Mouse (Mus musculus) hindbrain, embryonic 11.5 days (tissue): ENCODE measurements around the gene Slc15a1. TPM values are rescaled to one million over a fixed set of nuclear protein-coding genes. Genes with fewer than 3 reads are reported as not detected.
A peak's percentile ranks its signal among the peaks of the same experiment; 100 is the strongest.

ENCODE experiments used
- ATAC-seq: fragments of 200-750 bp; cut with Nextera tagmentation; 2 replicates; pipeline ENCODE4 v1.8.0; 2017; ENCODE audit warnings: mild to moderate bottlenecking, moderate TSS enrichment, moderate library complexity; ENCODE audit not compliant: low FRiP score
- DNase-seq: peaks from one replicate; pipeline ENCODE4 v3.0.0-alpha.2; 2015; ENCODE audit warnings: low spot score
- H3K27ac ChIP-seq: fragments of 300-500 bp; sonication (generic); 2 replicates; pipeline ENCODE4 v1.5.1; 2014; ENCODE audit warnings: mild to moderate bottlenecking, low read depth, low read length
- H3K27me3 ChIP-seq: fragments of 300-500 bp; sonication (generic); 2 replicates; pipeline ENCODE4 v1.6.1; 2014; ENCODE audit warnings: mild to moderate bottlenecking, low read length, moderate library complexity, mixed read lengths; ENCODE audit not compliant: control insufficient read depth, insufficient read depth
- H3K36me3 ChIP-seq: fragments of 300-500 bp; sonication (generic); 2 replicates; pipeline ENCODE4 v1.6.1; 2014; ENCODE audit warnings: mild to moderate bottlenecking, low read length, moderate library complexity, mixed read lengths; ENCODE audit not compliant: control insufficient read depth, insufficient read depth
- H3K4me1 ChIP-seq: fragments of 300-500 bp; sonication (generic); replicated peaks from 2 replicates; pipeline ENCODE4 v1.6.1; 2014; ENCODE audit warnings: low read length, mixed read lengths; ENCODE audit not compliant: control insufficient read depth, insufficient read depth
- H3K4me2 ChIP-seq: fragments of 300-500 bp; sonication (generic); replicated peaks from 2 replicates; pipeline ENCODE4 v1.6.1; 2014; ENCODE audit warnings: mild to moderate bottlenecking, low read depth, low read length
- H3K4me3 ChIP-seq: fragments of 300-500 bp; sonication (generic); 2 replicates; pipeline ENCODE4 v1.5.1; 2014; ENCODE audit warnings: low read depth, low read length
- H3K9ac ChIP-seq: fragments of 300-500 bp; sonication (generic); 2 replicates; pipeline ENCODE4 v1.6.1; 2014; ENCODE audit warnings: low read depth, low read length
- H3K9me3 ChIP-seq: fragments of 300-500 bp; sonication (generic); 2 replicates; pipeline ENCODE4 v1.6.1; 2016; ENCODE audit warnings: low read length; ENCODE audit not compliant: control insufficient read depth
- WGBS: fragments of 180-500 bp; shearing (Covaris S2); extraction: QIAGEN DNeasy Blood & Tissue Kit; methylation state at CpG from one replicate; pipeline ENCODE4 v1.1.7; 2014; 5-methylcytosine and 5-hydroxymethylcytosine counted together
- polyA plus RNA-seq: library from polyadenylated mRNA; unstranded; fragments of >200 nt; fragmentation: Nextera tagmentation; extraction: Ambion mirVana; gene quantifications from 2 replicates; pipeline ENCODE4 v1.2.1, GENCODE M21; 2014

The Slc15a1 gene
- polyA plus RNA-seq = 0.15 and 0.36 TPM in 2 replicates

DNA sequence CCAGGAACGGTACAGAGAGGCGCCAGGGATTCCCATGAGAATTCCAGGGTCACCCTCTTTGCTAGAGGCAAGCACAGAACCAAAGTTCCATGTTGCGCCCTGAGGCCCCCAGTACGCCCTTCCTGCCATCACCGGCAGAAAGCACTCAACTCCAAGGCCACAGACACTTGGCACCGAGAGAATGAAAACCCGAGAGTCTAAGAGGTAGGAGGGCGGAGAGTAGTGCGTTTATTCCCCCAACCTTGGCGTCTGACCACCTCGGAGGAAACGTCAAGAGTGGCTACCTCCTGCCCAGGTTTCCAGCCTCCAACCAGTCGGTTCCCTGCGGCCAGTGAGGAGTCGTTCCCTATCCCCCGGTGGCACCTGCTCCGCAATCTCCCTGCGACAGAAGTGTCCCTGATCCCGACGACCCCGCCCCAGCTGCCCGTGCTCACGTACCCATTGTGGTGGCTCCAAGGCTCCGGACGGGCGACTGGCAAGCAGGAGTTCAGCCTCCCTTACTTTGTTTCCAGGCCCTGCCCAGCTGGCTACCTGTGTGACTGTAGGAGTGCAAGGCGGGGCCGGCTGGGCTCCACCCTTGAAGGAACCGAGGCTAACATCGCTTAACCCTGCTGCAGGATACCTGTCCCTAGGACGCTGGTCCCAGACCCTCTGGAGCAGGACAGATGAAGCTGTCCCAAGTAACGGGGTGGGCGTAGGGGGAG is at the start of gene Slc15a1:
Slc15a1 (minus strand) TSS at position 472 of the 704 bp plus-strand sequence.
- H3K9me3 ChIP-seq = no peaks in the 10 kb centered on the region
- peaks cover 21% of the 10 kb centered on the region for H3K27me3 ChIP-seq
- ATAC-seq (no peak), DNase-seq (peak; percentile 24)
- H3K4me1 ChIP-seq = 0 out of 2 replicates have a peak, but pooled peaks cover 2% of the 10 kb centered on the region
- 12% methylated on average over 33 of the region's 33 CpGs for WGBS
- H3K27ac ChIP-seq = no peak within 1 kb of the TSS
- H3K9ac ChIP-seq = no peak within 1 kb of the TSS
- no peaks in the 10 kb centered on the region for H3K36me3 ChIP-seq
- peak within 1 kb of the TSS; percentile 35 for H3K4me2 ChIP-seq
- H3K4me3 ChIP-seq = peak within 1 kb of the TSS; percentile 17

DNA sequence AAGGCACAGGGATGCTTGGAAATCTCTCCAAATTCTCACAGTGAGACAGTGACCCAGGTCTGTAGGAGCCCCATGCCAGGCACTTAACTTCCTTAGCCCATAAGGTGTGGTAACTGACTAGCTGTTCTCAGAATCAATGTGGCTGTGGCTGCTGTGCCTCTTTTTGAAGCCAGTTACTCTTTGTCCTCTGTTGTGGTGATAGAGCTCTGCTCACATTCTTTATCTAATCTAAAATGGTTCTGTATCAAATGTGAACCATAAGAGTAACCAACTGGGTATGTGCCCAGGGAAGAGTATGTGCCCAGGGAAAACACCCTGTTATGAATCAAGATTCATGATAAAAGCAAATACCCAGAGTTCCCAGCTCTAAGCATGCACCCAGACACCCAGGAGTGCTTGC is 48.7 kb upstream of the Slc15a1 start:
- Histone ChIP-seq H3K4me3 (no peak overlapping the region), H3K4me2 (no peak overlapping the region), H3K4me1 (no peaks in the 10 kb centered on the region), H3K36me3 (no peaks in the 10 kb centered on the region), H3K9ac (no peak overlapping the region), H3K9me3 (no peaks in the 10 kb centered on the region), H3K27me3 (no peaks in the 10 kb centered on the region), H3K27ac (no peak overlapping the region)
- DNase-seq (no peak), ATAC-seq (no peak)

DNA sequence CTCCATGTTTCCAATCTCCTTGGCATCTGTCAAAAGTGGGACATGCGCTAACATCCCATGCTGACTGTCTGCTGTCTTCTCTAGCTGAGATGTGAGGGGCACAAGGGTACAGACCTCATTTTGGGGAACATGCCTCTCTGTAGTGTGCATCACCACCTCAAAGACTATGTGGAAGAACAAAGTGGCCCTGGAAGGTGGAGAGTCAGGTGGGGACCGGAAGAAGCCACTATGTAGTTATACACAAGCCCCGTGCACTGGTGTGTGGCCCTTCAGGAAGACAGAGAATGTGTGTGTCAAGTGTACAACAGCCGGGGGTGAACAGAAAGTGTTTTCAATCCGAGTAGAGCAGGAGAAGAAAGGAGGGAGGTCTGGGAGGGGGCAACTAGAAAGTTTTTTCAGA is 47.5 kb upstream of the Slc15a1 start:
- WGBS = 74% methylated on average over 5 of the region's 5 CpGs
- no peaks in the 10 kb centered on the region for H3K9me3 ChIP-seq
- ATAC-seq = no peak

DNA sequence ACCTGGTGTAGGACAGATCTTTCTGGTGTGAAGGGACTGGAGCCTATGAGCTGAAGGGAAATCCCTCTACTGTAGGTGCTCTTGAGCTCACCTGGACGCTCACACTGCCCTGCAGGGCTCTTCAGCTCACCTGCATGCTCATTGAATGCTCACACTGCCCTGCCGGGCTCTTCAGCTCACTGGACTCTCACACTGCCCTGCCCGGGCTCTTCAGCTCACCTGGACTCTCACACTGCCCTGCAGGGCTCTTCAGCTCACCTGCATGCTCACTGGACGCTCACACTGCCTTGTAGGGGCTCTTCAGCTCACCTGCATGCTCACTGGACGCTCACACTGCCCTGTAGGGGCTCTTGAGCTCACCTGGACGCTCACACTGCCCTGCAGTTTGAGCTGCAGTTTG is 44.8 kb upstream of the Slc15a1 start:
- H3K4me3 ChIP-seq = no peak overlapping the region
- H3K9ac ChIP-seq = no peak overlapping the region
- DNase-seq (no peak), ATAC-seq (no peak)
- no peaks in the 10 kb centered on the region for H3K4me1 ChIP-seq
- no peak overlapping the region for H3K27ac ChIP-seq
- H3K9me3 ChIP-seq = no peaks in the 10 kb centered on the region
- no peaks in the 10 kb centered on the region for H3K36me3 ChIP-seq
- 82% methylated on average over 6 of the region's 6 CpGs for WGBS
- H3K4me2 ChIP-seq = no peak overlapping the region
- H3K27me3 ChIP-seq = no peaks in the 10 kb centered on the region

More for the DNA sequence above, 47.5 kb upstream of the Slc15a1 start:
- Histone ChIP-seq H3K27ac (no peak overlapping the region), H3K4me1 (no peaks in the 10 kb centered on the region), H3K27me3 (no peaks in the 10 kb centered on the region), H3K4me3 (no peak overlapping the region), H3K36me3 (no peaks in the 10 kb centered on the region), H3K4me2 (no peak overlapping the region), H3K9ac (no peak overlapping the region)
- no peak for DNase-seq

DNA sequence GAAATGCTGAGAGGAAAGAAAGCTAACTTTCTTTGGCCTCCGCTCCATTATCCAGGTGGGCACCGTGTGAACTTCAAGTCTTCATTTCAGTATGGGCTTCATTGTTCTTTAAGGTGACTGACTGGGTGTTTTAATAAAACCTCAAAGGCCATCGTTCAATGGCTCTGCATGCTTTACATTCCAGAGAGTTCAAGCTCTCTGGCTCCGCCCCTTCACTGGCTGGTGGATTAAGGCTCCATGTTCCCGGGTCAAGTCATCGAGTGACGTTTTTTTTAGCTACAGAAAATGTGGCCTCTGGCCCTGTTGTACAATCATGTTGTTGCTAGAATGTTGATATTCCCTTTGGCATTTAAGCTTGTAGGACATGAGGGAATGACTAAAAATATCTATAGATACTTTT is 42.7 kb upstream of the Slc15a1 start:
- Histone ChIP-seq H3K9ac (no peak overlapping the region), H3K4me2 (no peak overlapping the region), H3K4me1 (no peaks in the 10 kb centered on the region), H3K36me3 (no peaks in the 10 kb centered on the region), H3K9me3 (no peaks in the 10 kb centered on the region), H3K27ac (no peak overlapping the region), H3K27me3 (no peaks in the 10 kb centered on the region), H3K4me3 (no peak overlapping the region)
- peak; percentile 13 for DNase-seq
- ATAC-seq = no peak
- WGBS = 51% methylated on average over 7 of the region's 7 CpGs

DNA sequence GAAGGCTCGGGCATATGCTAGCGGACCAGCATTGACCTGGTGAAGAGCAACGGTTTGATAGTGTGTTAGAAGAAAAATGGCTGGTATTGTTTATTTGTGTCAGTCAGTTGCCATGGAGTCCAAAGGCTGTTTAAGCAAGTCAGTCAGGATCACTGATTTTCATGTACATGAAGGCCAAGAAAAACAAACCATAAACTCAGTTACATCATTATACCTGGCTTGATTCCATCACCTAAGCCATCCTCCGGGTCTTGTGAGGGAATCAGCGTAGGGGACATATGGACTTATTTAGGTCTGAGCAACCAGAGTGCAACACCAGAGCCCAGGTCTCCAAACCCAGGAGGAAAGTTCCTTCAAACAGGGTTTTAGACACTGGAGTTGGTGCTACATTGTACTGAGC is 41.6 kb upstream of the Slc15a1 start:
- Histone ChIP-seq H3K27ac (no peak overlapping the region), H3K4me1 (no peaks in the 10 kb centered on the region), H3K36me3 (no peaks in the 10 kb centered on the region), H3K4me3 (no peak overlapping the region), H3K4me2 (no peak overlapping the region), H3K27me3 (no peaks in the 10 kb centered on the region), H3K9ac (no peak overlapping the region), H3K9me3 (no peaks in the 10 kb centered on the region)
- ATAC-seq = no peak
- DNase-seq = no peak
- WGBS = 92% methylated on average over 5 of the region's 5 CpGs

DNA sequence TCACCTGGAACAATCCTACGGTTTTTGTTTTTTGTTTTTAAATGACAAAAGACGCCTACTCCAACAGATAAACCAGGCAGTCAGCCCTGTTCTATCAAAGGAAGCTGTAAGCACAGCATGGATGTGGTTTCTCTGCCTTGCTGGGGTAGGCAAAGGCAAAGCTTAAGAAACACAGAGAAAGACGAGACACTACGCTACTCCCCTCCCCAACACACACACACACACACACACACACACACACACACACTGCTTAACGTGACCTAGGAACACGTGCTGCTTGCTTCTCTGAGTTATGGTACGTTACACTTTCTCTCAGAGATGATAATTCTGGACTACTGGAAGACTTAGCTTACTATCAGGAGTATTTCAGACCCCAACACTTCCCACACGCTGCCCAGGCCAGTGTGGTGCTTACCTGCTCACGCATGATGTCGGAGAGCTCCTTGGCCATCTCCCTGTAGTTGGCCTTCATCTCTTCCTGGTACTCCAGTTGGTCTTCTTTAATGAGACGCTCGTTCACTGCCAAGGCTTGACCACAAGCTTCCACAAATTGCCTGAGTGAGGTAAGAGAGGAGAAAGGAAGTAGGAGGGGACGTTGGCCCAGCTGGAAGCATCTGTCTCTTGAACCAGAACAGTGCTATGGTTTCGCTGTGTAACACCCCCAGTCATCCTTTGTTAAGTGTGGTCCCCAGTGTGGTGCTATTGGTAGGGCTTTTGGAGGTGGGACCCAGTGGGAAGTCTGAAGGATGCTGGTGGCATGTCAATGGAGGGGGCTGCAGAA is 40.7 kb upstream of the Slc15a1 start:
- ATAC-seq = no peak
- no peak for DNase-seq
- WGBS = 81% methylated on average over 14 of the region's 14 CpGs

DNA sequence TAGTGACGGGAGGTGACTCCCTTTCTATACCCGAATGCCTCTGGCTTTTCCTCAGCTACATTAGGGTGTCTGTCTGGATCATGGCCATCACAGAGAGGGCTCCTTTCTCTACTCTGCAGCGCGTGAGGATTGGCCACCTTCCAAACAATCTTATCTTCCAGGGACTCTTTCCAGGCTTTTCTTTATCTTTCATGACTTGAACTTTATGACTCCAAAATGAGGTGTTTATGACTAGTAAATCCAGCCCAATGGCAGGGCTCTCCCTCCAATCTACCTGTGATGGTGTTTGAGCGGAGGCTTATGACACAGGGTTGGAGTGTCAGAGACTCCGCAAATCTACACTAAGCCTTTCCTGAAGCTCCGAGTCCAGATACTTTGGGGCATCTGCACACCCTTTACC is 36.2 kb upstream of the Slc15a1 start:
- Histone ChIP-seq H3K4me1 (no peaks in the 10 kb centered on the region), H3K27ac (no peak overlapping the region), H3K9ac (no peak overlapping the region), H3K9me3 (no peaks in the 10 kb centered on the region), H3K4me3 (no peak overlapping the region), H3K27me3 (no peaks in the 10 kb centered on the region), H3K4me2 (no peak overlapping the region), H3K36me3 (no peaks in the 10 kb centered on the region)
- 94% methylated on average over 7 of the region's 7 CpGs for WGBS
- DNase-seq = no peak
- ATAC-seq = no peak

More for the DNA sequence above, 40.7 kb upstream of the Slc15a1 start:
- H3K4me1 ChIP-seq = no peaks in the 10 kb centered on the region
- no peak overlapping the region for H3K9ac ChIP-seq
- H3K4me3 ChIP-seq = no peak overlapping the region
- no peaks in the 10 kb centered on the region for H3K27me3 ChIP-seq
- H3K27ac ChIP-seq = no peak overlapping the region
- no peak overlapping the region for H3K4me2 ChIP-seq
- no peaks in the 10 kb centered on the region for H3K9me3 ChIP-seq
- no peaks in the 10 kb centered on the region for H3K36me3 ChIP-seq

DNA sequence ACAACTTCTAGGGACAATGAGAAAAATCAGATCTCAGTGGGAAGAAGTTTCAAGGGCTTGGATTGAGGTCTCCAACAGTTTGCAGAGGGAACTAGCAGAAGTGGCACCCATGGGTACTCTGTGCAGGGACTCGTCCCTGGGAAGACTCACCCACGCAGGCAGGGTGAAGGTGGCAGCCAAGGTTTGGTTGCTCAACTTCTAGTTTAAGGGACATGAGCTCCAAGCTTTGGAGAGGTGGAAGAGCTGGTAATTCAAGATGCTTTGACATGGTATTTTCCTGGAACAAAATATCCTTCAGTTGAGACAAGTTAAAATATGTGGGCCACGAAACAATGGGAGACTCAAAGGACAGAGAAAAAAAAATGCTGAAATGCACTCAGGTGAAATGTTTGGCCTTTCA is 29.4 kb upstream of the Slc15a1 start:
- no peak for ATAC-seq
- 85% methylated on average over 3 of the region's 3 CpGs for WGBS

More for the DNA sequence above, 29.4 kb upstream of the Slc15a1 start:
- no peak for DNase-seq
- Histone ChIP-seq H3K27ac (no peak overlapping the region), H3K9ac (no peak overlapping the region), H3K4me2 (no peak overlapping the region), H3K4me3 (no peak overlapping the region), H3K9me3 (no peaks in the 10 kb centered on the region), H3K27me3 (no peaks in the 10 kb centered on the region), H3K36me3 (no peaks in the 10 kb centered on the region), H3K4me1 (no peaks in the 10 kb centered on the region)
